Mouse (Mus musculus): ENCODE data around the gene Wdr95. TPM values are rescaled to one million over a fixed set of nuclear protein-coding genes. Genes with fewer than 3 reads are reported as not detected.

Gene Wdr95
- polyA plus RNA-seq (2014; fragmentation: Illumina TruSeq; extraction: RNeasy Lipid Tissue Mini Kit (QIAGEN cat#74804); ENCODE audit: low read depth, low replicate concordance): not detected

GRCm38 (mm10) chr5:149527999-149528729, at the start of gene Wdr95:
Gene Wdr95, plus strand, starts transcription at chr5:149528679.

GRCm38 (mm10) chr5:149636075-149636920, 107.8 kb downstream of the Wdr95 start, which contains the start of gene Hsph1:
Gene Hsph1, minus strand, starts transcription at chr5:149636376.

Other genes with a start within 250 kb of the Wdr95 start
- 0.82 TPM for gene Medag, start 116.9 kb upstream of the Wdr95 start, polyA plus RNA-seq (2014; fragmentation: Illumina TruSeq; extraction: RNeasy Lipid Tissue Mini Kit (QIAGEN cat#74804); ENCODE audit: low read depth, low replicate concordance)
- gene Tex26, start 89.0 kb upstream of the Wdr95 start, polyA plus RNA-seq (2014; fragmentation: Illumina TruSeq; extraction: RNeasy Lipid Tissue Mini Kit (QIAGEN cat#74804); ENCODE audit: low read depth, low replicate concordance): not detected
- gene Hsph1, start 107.7 kb downstream of the Wdr95 start, polyA plus RNA-seq (2014; fragmentation: Illumina TruSeq; extraction: RNeasy Lipid Tissue Mini Kit (QIAGEN cat#74804); ENCODE audit: low read depth, low replicate concordance): 56.3 TPM
- 1.7 TPM for gene B3glct, start 149.6 kb downstream of the Wdr95 start, polyA plus RNA-seq (2014; fragmentation: Illumina TruSeq; extraction: RNeasy Lipid Tissue Mini Kit (QIAGEN cat#74804); ENCODE audit: low read depth, low replicate concordance)